Mouse (Mus musculus) G1E (cell line): ENCODE measurements at regions not wholly inside any gene's neighbourhood (a gene's known extent, or its start where the extent isn't known, plus 50 kb on each side); places are given as distances from the start of the nearest gene placed in this dataset.

Source experiments
- CTCF ChIP-seq: IDR thresholded peaks from 2 replicates; pipeline ENCODE4 v1.5.1; 2012; ENCODE audit warnings: low read depth, low read length, inconsistent platforms, mixed read lengths
- GATA1 ChIP-seq: IDR thresholded peaks from 2 replicates; pipeline ENCODE4 v1.6.1; 2012; ENCODE audit warnings: borderline replicate concordance, low read length, inconsistent platforms, mixed read lengths
- GATA2 ChIP-seq: IDR thresholded peaks from 2 replicates; pipeline ENCODE4 v1.6.1; 2012; ENCODE audit warnings: low read depth, low read length, inconsistent platforms, borderline replicate concordance
- TAL1 ChIP-seq: conservative IDR thresholded peaks from 2 replicates; pipeline ENCODE4 v1.6.1; 2012; ENCODE audit warnings: low read depth, low read length, inconsistent platforms, mixed read lengths

- TF ChIP-seq CTCF (no peak), GATA1 (no peak), GATA2 (no peak), TAL1 (no peak)
Observed at GRCm38 (mm10) chr5:64447847-64448246, 291.7 kb downstream of the Tbc1d1 start.
